Mouse (Mus musculus) C2C12 (cell line): Measurements from ENCODE around the gene Vmn2r54. TPM values are rescaled to one million over a fixed set of nuclear protein-coding genes. Genes with fewer than 3 reads are reported as not detected.
"Not testable (repeated sequence)": the region's sequence is repeated elsewhere in the genome, so short reads cannot be mapped to it uniquely, and the experiment has no call there.

Experiments
- H3K27me3 ChIP-seq: one replicate; pipeline ENCODE4 v1.6.1; 2011; ENCODE audit not compliant: control insufficient read depth, insufficient read depth, insufficient read length
- H3K36me3 ChIP-seq: one replicate; pipeline ENCODE4 v1.6.1; 2011; ENCODE audit not compliant: control insufficient read depth, insufficient read depth
- H3K4me3 ChIP-seq: one replicate; pipeline ENCODE4 v1.5.1; 2011; ENCODE audit warnings: mild to moderate bottlenecking, control low read depth; ENCODE audit not compliant: poor library complexity, insufficient read depth, severe bottlenecking
- H3K79me2 ChIP-seq: one replicate; pipeline ENCODE4 v1.6.1; 2011; ENCODE audit not compliant: control insufficient read depth, insufficient read depth
- H3K79me3 ChIP-seq: one replicate; pipeline ENCODE4 v1.6.1; 2011; ENCODE audit warnings: low read depth, control low read depth
- H3ac ChIP-seq: one replicate; pipeline ENCODE3; 2011; ENCODE audit warnings: low read depth; ENCODE audit not compliant: control insufficient read depth, insufficient read length
- CEBPB ChIP-seq: IDR thresholded peaks from one replicate; pipeline ENCODE4 v1.6.1; 2011; ENCODE audit warnings: low read depth, mild to moderate bottlenecking, control low read depth, moderate library complexity
- CTCF ChIP-seq: IDR thresholded peaks from one replicate; pipeline ENCODE4 v1.5.1; 2011; ENCODE audit not compliant: control insufficient read depth, insufficient read depth, insufficient read length
- FOSL1 ChIP-seq: IDR thresholded peaks from one replicate; pipeline ENCODE4 v1.8.0; 2011; ENCODE audit warnings: mild to moderate bottlenecking, low read length; ENCODE audit not compliant: poor library complexity, insufficient read depth, severe bottlenecking
- MAX ChIP-seq: IDR thresholded peaks from one replicate; pipeline ENCODE4 v1.6.1; 2011; ENCODE audit warnings: mild to moderate bottlenecking, control low read depth
- MYOD1 ChIP-seq: IDR thresholded peaks from one replicate; pipeline ENCODE4 v1.6.1; 2011; ENCODE audit warnings: low read depth; ENCODE audit not compliant: control insufficient read depth, insufficient read length
- MYOG ChIP-seq: IDR thresholded peaks from one replicate; pipeline ENCODE4 v1.6.1; 2011; ENCODE audit not compliant: control insufficient read depth, insufficient read length; ENCODE audit errors: extremely low read depth
- USF1 ChIP-seq: IDR thresholded peaks from one replicate; pipeline ENCODE4 v1.6.1; 2011; ENCODE audit warnings: low read depth, mild to moderate bottlenecking, control low read depth, moderate library complexity
- long read RNA-seq, 2 experiments: library from polyadenylated mRNA; unstranded; transcript quantifications; one replicate each; pipeline ENCODE4 v2.0.0; 2019 to 2020
- polyA plus RNA-seq: library from polyadenylated mRNA; unstranded; fragments of >200 nt; fragmentation: generic; extraction: Trizol; gene quantifications from one replicate; pipeline ENCODE4 v1.2.1, GENCODE M21; 2012; ENCODE audit warnings: missing spikeins

Vmn2r54 gene
- polyA plus RNA-seq, result not detected
- long read RNA-seq, experiment 1, result 0 reads
- long read RNA-seq, experiment 2, result 0 reads

DNA sequence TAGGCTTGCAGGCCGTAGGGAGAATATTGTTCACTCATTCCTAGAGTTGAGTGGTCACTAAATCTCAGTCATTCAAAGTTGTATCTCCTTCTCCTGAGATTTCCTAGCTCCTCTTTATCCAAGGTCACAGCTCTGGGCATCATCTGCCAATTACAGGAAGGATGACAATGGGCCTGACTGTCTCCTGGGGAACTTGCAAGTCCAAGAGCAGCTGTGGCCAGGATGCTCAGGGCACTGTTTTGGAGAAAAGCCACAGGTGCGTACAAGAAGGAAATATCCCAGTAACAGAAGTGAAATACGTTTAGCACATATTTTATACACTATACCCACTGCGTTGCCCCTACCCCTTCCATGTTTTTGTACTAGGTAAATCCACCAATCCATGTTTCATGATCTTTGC is at the start of gene Vmn2r54:
TSS of gene Vmn2r54 (minus strand) at position 101 of the 400 bp plus-strand sequence.
- not testable (repeated sequence) for H3K79me3 ChIP-seq, H3K4me3 ChIP-seq, H3K36me3 ChIP-seq, H3K27me3 ChIP-seq, H3ac ChIP-seq, H3K79me2 ChIP-seq

DNA sequence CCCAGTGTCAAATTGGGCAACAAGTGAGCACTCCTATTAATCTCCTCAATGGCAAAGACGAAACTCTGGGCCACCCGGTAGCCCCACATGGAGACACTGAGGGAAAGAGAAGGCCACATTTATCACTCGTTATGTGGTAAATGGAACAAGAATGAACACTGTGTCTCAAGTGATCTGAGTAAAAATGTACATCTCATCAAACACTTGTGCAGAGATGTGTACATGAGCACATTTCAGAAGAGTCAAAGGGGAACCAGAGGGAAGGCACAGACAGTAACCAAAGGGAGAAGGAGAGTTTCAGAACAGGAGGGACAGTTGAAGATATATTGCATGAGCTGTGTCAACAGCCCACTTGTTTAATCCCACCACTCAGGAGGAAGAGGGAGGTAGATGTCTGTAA is 44.8 kb upstream of the Vmn2r54 start, which contains the start of gene Vmn2r55:
TSS of gene Vmn2r55 (minus strand) at position 101 of the 400 bp plus-strand sequence.
- not testable (repeated sequence) for H3ac ChIP-seq, H3K36me3 ChIP-seq, H3K79me2 ChIP-seq, H3K27me3 ChIP-seq, H3K4me3 ChIP-seq, H3K79me3 ChIP-seq

DNA sequence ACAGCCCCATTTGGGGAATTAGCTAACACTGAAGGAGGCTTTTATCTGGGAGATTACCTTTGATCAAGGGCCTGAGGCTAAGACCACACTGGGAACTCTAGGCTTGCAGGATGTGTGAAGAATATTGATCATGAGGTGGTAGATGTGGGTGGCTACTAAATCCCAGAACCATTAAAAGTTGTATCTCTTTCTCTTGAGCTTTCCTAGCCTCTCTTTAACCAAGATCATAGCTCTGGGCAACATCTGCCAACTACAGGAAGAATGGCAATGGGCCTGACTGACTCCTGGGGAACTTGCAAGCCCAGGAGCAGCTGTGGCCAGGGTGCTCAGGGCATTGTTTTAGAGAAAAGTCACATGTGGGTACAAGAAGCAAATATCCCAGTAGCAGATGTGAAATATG is 31.4 kb downstream of the Vmn2r54 start, which contains the start of gene Vmn2r53:
TSS of gene Vmn2r53 (minus strand) at position 101 of the 400 bp plus-strand sequence.
- no peak for TF ChIP-seq MYOG
- no peak for TF ChIP-seq MYOD1
- no peak for TF ChIP-seq CEBPB
- TF ChIP-seq FOSL1, result no peak
- TF ChIP-seq MAX, result no peak
- no peak for TF ChIP-seq USF1
- no peak for TF ChIP-seq CTCF
- Histone ChIP-seq H3K4me3 (no peak within 1 kb of the TSS), H3ac (no peak within 1 kb of the TSS), H3K79me3 (no peaks in the 10 kb centered on the region), H3K36me3 (no peaks in the 10 kb centered on the region), H3K79me2 (no peaks in the 10 kb centered on the region), H3K27me3 (no peaks in the 10 kb centered on the region)

Other genes with a start within 250 kb of the Vmn2r54 start
- 0.39 TPM for gene Zfp551, start 217.6 kb downstream of the Vmn2r54 start, polyA plus RNA-seq
- 1.7 TPM for gene Zfp606, start 162.0 kb downstream of the Vmn2r54 start, polyA plus RNA-seq
- not detected for gene 2900092C05Rik, start 127.8 kb downstream of the Vmn2r54 start, polyA plus RNA-seq
- gene Vmn2r53, start 31.5 kb downstream of the Vmn2r54 start, polyA plus RNA-seq, result not detected
- gene Vmn2r55, start 44.7 kb upstream of the Vmn2r54 start, polyA plus RNA-seq, result not detected
- gene Vmn2r56, start 94.7 kb upstream of the Vmn2r54 start, polyA plus RNA-seq, result not detected
- 0.05 TPM for gene Zscan18, start 163.3 kb upstream of the Vmn2r54 start, polyA plus RNA-seq
- 0.75 TPM for gene Zfp329, start 178.5 kb upstream of the Vmn2r54 start, polyA plus RNA-seq
- gene Zfp110, start 194.4 kb upstream of the Vmn2r54 start, polyA plus RNA-seq, result 5.6 TPM
- 0.92 TPM for gene Zfp128, start 240.9 kb upstream of the Vmn2r54 start, polyA plus RNA-seq